Mouse (Mus musculus): ENCODE results near the gene Olfr558. TPM values are rescaled to one million over a fixed set of nuclear protein-coding genes. Genes with fewer than 3 reads are reported as not detected.

Olfr558 gene
- under 1 TPM; 0.34 to 0.49 TPM for total RNA-seq (2021)
- long read RNA-seq, result 0 reads

DNA sequence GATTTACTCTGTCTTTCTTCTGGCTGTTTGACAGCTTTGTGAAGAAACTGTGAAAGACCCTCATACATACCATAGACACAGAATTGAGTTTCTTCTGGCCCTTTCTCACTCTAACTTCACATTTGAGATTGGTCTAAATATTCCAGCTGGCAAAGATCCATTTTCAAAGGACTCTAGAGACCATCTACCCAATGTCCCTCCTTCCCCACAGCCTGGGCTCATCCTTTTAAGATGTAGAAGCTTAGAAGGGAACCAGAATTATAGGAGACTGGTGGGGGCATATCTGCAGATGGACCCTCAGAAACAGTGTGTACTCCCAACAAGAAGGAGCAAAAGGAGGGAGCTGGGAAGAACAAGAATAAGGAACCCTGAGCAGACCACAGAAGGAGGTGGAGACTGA is at the start of gene Olfr558:
TSS of gene Olfr558 (plus strand) at position 301 of the 400 bp plus-strand sequence.
- no peak for DNase-seq (ENCODE audit: low spot score in 2 of 2)

DNA sequence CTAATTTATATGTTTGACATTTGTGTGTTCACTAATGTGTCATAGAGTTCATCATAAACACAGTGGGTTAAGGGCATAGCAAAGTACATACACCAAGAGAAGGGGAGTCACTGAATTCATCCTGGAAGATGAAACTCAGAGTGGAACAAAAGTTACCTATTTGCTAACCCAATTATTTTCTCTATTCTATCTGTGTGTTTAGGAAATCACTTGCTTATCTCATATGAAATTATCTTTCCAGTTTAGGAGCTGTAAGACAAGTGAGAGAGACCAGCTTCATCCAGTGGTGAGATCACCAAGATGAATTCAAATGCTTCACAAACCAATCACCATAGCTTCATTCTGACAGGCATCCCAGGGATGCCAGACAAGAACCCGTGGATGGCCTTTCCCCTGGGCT is 43.5 kb upstream of the Olfr558 start, which contains the start of gene Olfr555:
TSS of gene Olfr555 (plus strand) at position 301 of the 400 bp plus-strand sequence.
- no peak for DNase-seq (ENCODE audit: low spot score in 2 of 2)

DNA sequence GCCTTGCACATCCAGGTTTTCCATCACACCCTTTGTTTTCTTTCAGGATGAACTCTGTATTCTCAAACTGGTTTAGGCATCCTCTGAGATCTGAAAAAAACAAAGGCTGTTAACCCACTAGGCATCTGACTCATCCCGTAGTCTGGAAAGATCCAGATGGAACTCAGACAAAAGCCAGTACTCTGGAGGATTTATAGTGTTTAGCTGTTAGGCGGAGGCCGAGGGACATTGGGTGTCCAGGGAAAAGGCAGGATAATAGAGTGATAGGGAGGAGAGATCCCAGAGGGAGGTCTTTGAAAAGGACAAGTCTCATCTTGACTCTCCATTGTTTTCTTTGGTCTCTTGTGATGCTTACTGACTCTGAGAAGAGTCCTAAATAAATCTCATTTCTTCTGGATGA is 37.4 kb upstream of the Olfr558 start, which contains the start of gene Olfr556:
TSS of gene Olfr556 (plus strand) at position 301 of the 400 bp plus-strand sequence.
- DNase-seq (ENCODE audit: low spot score in 2 of 2), result no peak

DNA sequence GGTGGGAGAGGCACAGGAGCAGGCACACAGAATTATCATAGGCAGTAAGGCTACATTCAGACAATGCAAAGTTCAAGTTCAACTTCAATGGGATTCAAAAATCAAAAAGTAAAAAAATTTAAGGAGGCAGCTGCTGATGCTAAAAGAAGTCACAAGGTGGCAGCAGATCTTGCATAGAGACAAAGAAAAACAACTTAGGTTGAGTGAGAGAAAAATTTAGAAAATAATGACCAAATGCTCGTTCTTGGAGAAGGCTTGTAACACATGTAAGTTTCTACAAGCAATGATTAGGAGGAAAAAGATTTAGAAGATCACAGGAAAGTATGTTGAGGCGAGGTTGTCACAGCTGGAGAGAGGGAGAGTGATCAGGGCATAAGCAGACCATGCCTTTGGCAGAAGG is 36.6 kb upstream of the Olfr558 start:
- DNase-seq (ENCODE audit: low spot score in 2 of 2), result no peak

DNA sequence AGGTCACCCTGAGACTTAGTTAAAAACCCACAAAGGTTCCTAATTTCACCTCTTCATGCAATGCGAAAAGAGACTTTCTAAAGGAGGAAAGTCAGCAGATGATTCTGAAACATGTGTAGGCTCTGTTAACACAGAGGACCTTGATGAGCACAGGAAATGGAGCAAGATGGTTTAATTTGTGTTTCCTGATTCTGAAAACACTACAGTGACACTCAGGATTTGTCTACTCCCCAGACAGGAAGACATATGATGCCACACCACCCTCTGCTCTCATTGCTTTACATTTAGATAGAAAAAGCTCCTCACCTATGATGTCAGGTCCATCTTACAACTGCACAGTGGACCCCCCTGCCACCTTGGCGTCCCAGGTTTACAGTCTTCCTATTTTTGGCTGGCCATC is 25.8 kb upstream of the Olfr558 start:
- DNase-seq (ENCODE audit: low spot score in 2 of 2), result no peak

DNA sequence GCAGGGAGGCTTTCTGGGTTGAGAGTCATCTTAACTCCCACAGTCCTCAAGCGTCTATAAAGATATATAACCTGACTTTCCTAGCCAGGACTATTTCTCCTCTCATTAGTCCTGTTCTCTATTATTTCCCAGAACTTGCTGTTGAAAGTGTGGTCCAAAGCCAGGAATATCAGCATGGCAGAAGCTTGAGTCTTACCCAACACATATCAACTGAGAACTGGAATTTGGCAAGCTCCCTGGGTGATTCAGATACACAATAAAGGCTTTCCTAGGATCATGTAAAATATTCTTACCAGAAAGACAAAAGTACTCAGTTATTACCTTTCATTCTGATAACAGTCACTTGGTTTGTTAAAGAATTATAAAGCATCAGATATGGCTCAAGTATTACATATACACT is 20.1 kb upstream of the Olfr558 start:
- DNase-seq (ENCODE audit: low spot score in 2 of 2), result no peak

DNA sequence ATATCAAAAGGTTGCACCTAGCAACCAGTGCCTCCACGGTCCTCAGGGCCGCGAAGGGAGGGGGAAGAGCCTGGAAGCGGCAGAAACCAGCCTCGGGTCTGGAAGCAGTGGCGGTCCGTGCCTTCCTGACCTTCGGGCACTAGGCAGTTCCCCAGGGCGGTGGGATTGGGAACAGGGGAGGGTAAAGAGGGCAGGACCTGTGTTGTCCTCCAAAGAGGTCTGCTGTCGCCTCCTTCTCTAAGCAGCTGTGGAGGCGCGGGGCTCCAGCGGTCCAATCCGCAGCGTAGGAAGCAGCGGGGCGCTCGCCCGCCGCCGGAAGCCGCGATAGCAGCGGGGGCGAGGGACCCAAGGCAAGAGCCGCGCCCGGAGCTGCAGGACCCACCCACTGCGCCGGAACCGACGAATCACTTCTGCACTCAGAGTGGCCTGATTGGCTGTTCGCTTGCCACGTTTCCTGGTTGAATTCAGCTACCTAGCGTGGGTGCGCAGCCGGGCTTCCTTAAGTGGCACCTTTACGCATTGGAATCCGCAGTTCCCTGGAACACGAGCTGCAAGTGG is 15.0 kb upstream of the Olfr558 start, which contains the start of gene Trim68:
TSS of gene Trim68 (minus strand) at position 384 of the 558 bp plus-strand sequence.
- peak; percentile 75 to 85 for DNase-seq (ENCODE audit: low spot score in 2 of 2)

DNA sequence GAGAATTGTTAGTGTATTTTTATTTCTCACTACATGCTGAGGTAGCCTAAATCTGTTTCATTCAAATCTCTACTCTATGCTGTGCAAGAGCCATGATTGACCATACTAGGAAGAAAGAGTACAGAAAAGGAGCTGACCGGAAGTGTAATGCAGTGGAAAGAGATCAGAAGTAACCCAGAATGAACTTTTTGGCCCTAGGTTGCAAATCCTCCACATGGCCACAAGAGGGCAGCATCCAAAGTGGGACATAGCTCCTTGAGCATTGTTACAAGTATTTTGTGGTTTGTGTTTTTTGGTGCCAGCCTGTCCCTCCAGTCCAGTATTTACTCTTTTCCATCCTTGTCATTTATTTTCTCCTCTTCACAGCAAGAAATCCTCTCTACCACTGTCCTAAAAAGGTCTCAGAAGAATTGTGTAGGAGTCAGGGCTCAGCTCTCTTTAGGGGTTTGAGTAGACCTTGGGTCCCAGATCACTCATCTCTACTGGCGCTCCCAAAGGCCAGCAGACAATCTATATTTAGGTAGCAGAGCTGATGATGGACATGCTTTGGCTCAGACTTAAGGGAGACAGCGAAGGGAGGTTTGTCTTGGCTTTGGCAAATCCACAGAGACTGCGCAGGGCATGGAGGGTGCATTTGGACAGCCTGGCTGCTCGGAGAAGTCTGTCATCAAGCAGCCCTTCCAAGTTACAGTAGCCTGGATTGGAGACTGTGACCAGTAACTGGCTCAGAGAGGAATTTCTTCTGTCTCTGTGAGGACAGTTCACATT is 6.5 kb upstream of the Olfr558 start, which contains the start of gene Olfr557:
TSS of gene Olfr557 (plus strand) at position 553 of the 768 bp plus-strand sequence.
- DNase-seq (ENCODE audit: low spot score in 2 of 2), result peak; percentile 23 to 50

DNA sequence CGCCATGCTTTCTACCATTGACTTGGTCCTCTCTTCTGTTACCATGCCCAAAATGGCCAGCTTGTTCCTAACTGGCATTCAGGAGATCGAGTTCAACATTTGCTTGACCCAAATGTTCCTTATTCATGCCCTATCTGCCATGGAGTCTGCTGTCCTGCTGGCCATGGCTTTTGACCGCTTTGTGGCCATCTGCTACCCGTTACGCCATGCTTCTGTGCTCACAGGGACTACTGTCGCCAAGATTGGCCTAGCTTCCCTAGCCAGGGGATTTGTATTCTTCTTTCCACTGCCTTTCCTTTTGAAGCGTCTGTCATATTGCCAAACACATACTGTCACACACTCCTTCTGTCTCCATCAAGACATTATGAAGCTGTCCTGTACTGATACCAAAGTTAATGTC is 3.6 kb upstream of the Olfr558 start:
- DNase-seq (ENCODE audit: low spot score in 2 of 2), result no peak

DNA sequence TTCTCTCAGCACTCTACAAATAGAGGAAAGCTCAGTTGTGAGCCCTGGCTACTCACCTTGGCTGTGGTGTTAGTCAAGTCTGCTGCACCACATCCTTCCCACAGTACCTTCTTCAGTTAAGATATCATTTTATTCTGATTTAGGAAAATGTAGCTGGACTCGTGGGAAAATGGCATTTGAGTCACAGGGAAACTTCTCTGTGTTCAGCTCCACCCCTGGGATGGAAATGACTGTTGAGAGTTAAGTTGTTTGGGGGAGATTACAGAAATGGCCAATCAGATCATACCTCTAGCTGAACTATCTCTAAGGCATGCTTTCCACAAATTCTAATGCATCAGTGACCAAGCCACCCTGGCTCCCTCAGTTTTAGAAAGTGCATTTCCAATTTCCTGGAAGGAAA is 17.0 kb downstream of the Olfr558 start, which contains the start of gene Olfr33:
TSS of gene Olfr33 (minus strand) at position 101 of the 400 bp plus-strand sequence.
- no peak for DNase-seq (ENCODE audit: low spot score in 2 of 2)

DNA sequence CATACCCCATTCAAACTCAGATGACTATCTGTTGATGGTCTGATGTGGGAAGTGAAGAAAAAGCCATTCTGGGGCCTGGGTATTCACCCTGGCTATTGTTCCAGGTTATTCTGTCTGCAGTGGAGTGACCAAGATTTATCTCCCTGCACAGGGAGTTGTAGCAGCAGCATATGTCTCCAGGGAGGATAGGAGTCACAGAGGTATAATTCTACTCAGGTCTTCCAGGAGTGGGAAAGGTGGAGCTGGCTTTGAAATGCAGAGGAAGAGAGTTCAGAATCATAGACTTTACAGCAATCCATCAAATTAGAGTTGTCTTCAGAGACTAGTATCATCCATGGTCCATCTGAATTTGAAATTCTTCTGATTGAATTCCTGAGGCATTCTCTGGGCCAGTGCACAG is 25.4 kb downstream of the Olfr558 start, which contains the start of gene Olfr559:
TSS of gene Olfr559 (minus strand) at position 101 of the 400 bp plus-strand sequence.
- no peak for DNase-seq (ENCODE audit: low spot score in 2 of 2)

DNA sequence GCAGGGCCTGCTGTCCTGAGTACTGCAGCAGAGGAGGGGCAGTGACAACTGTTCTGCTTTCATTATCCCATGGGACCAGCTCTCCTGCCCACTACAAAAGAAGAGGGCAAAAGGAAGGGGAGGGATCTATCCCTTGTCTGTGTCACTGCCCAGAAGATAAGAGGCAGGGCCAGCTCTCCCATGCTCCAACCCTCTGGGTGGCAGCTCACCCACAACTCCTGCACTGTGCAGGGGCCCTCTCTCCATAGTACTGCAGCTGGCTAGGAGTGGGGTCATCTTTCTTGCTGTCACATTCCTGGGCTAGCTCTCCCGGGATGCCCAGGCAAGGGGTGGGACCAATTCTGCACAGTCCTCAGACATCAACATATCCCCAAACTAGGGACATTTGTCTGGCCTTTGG is 31.8 kb downstream of the Olfr558 start:
- no peak for DNase-seq (ENCODE audit: low spot score in 2 of 2)

DNA sequence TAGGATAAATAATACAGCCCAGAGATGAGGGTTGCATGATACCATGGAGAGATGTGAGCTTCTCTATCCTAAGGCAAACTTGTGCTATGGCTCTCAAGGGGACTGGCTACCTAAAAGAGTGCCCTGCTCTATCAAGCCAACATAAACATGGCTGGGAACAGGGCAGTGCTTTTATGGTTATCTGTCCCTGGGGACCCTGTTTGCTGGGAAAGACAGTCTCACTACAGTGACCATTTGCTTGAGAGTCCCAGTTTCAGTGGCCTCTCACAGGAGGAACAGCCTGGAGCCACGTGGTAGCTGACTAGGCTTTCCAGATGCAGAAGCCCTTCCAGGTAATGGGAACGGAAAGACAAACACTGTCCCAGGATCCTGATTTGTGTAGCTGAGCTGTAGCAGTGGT is 35.7 kb downstream of the Olfr558 start:
- DNase-seq (ENCODE audit: low spot score in 2 of 2), result no peak

DNA sequence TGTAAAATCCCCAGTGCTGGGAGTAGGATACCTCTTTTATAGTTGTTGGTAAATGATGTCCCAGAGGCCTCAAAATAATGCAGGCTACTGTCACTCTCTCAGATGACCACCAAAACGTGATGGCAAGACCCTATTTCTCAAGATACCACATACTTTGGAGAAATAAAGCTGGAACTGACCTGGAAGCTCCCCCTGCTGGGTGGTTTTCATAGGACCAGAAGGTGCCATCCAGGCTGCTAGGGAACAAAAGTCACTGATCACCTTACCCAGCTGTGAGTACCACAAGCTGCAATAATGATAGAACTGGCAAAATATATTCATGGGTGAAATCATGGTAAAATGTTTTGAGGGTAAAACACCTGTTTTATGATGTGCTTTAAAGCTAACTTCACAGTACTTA is 50.1 kb downstream of the Olfr558 start:
- DNase-seq (ENCODE audit: low spot score in 2 of 2), result no peak

DNA sequence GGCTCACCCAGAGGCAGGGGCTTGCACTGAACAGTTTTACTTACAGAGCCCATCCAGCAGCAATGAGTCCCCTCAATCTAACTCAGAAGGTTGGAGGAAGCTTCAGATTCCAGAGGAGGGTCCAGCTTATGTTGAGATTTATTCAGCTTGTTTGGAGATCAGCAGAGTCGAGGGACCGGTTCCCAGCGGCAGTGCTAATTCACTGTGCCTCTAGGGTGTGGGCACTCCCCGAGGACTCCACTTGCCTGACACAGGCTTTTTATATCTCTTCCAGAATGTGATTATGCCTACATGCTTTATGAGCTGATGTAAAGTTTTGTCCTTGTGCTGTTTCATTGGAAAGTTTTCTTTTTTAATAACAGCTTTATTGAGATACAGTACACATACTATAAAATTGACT is 57.3 kb downstream of the Olfr558 start, which contains the start of the genes Olfr560 and Olfr78:
TSS of gene Olfr560 (minus strand) at position 101 of the 400 bp plus-strand sequence.
TSS of gene Olfr78 (minus strand) at position 206 of the 400 bp plus-strand sequence.
- no peak for DNase-seq (ENCODE audit: low spot score in 2 of 2)

Other genes with a start within 250 kb of the Olfr558 start
- gene Olfr543, start 220.5 kb upstream of the Olfr558 start, total RNA-seq (2021), result not detected
- gene Olfr544, start 213.9 kb upstream of the Olfr558 start, total RNA-seq (2021), result not detected
- not detected for gene Olfr545, start 202.6 kb upstream of the Olfr558 start, total RNA-seq (2021)
- gene Olfr547, start 167.5 kb upstream of the Olfr558 start, total RNA-seq (2021), result not detected
- not detected for gene Olfr548-ps1, start 161.3 kb upstream of the Olfr558 start, total RNA-seq (2021)
- not detected for gene Olfr549, start 152.3 kb upstream of the Olfr558 start, total RNA-seq (2021)
- gene Trim21, start 136.7 kb upstream of the Olfr558 start, total RNA-seq (2021), result 1 to 10 TPM; 2.4 to 3.2 TPM
- gene Olfr550, start 130.8 kb upstream of the Olfr558 start, total RNA-seq (2021), result 1 to 10 TPM in 1 of 2 experiments, under 1 TPM in 1; 0.94 to 2.7 TPM
- not detected for gene Olfr551, start 110.3 kb upstream of the Olfr558 start, total RNA-seq (2021)
- gene Olfr552, start 104.4 kb upstream of the Olfr558 start, total RNA-seq (2021), result under 1 TPM; 0.13 to 0.18 TPM
- gene Olfr553, start 84.0 kb upstream of the Olfr558 start, total RNA-seq (2021), result not detected
- not detected for gene Olfr554, start 63.8 kb upstream of the Olfr558 start, total RNA-seq (2021)
- not detected for gene Olfr555, start 43.4 kb upstream of the Olfr558 start, total RNA-seq (2021)
- gene Olfr556, start 37.3 kb upstream of the Olfr558 start, total RNA-seq (2021), result not detected
- 1 to 10 TPM; 6.2 to 7.5 TPM for gene Trim68, start 14.9 kb upstream of the Olfr558 start, total RNA-seq (2021)
- not detected for gene Olfr557, start 6.3 kb upstream of the Olfr558 start, total RNA-seq (2021)
- gene Olfr33, start 16.9 kb downstream of the Olfr558 start, total RNA-seq (2021), result not detected
- gene Olfr559, start 25.3 kb downstream of the Olfr558 start, total RNA-seq (2021), result not detected
- gene Olfr560, start 57.2 kb downstream of the Olfr558 start, total RNA-seq (2021), result not detected
- under 1 TPM; 0.23 to 0.76 TPM for gene Olfr78, start 57.3 kb downstream of the Olfr558 start, total RNA-seq (2021)
- not detected for gene Olfr561, start 69.0 kb downstream of the Olfr558 start, total RNA-seq (2021)
- not detected for gene Olfr564, start 101.3 kb downstream of the Olfr558 start, total RNA-seq (2021)
- not detected for gene Olfr566, start 156.6 kb downstream of the Olfr558 start, total RNA-seq (2021)
- gene Olfr568, start 174.9 kb downstream of the Olfr558 start, total RNA-seq (2021), result not detected
- not detected for gene Olfr569, start 188.7 kb downstream of the Olfr558 start, total RNA-seq (2021)
- not detected for gene Olfr570, start 192.4 kb downstream of the Olfr558 start, total RNA-seq (2021)
- not detected for gene Olfr571, start 215.3 kb downstream of the Olfr558 start, total RNA-seq (2021)
- not detected for gene Olfr572, start 222.2 kb downstream of the Olfr558 start, total RNA-seq (2021)
- not detected for gene Olfr573-ps1, start 240.4 kb downstream of the Olfr558 start, total RNA-seq (2021)
- not detected for gene Olfr574, start 246.3 kb downstream of the Olfr558 start, total RNA-seq (2021)